Mouse (Mus musculus) left cerebral cortex, adult 2 months (tissue): ENCODE data around the gene Amz2. TPM values are rescaled to one million over a fixed set of nuclear protein-coding genes. Genes with fewer than 3 reads are reported as not detected.

Experiments
- DNase-seq, 2 experiments: peaks; one replicate each; pipeline ENCODE4 v3.0.0; 2021 to 2022; ENCODE audit warnings: low spot score in 2 of 2, mixed read lengths in 1 of 2; ENCODE audit errors: extremely low spot score in 1 of 2
- H3K27ac ChIP-seq: fragments of 200-600 bp; 2 replicates; pipeline ENCODE4 v1.8.1; 2022
- H3K4me3 ChIP-seq: fragments of 200-600 bp; 2 replicates; pipeline ENCODE4 v1.8.1; 2022
- CTCF ChIP-seq: fragments of 200-600 bp; IDR thresholded peaks from 2 replicates; pipeline ENCODE4 v1.8.1; 2022; ENCODE audit warnings: antibody characterized with exemption, mild to moderate bottlenecking, moderate library complexity
- intact Hi-C: fragments of 180-260 bp; cut with DNase I; formaldehyde crosslinking; loops from one replicate; pipeline ENCODE4 v1.15.1; 2025
- total RNA-seq, 2 experiments: library from RNA; stranded (reverse); gene quantifications; 2 replicates each; pipeline ENCODE4 v1.2.3; 2021

The Amz2 gene
- total RNA-seq, 2 experiments from 2014 or later: 49.5 TPM

DNA sequence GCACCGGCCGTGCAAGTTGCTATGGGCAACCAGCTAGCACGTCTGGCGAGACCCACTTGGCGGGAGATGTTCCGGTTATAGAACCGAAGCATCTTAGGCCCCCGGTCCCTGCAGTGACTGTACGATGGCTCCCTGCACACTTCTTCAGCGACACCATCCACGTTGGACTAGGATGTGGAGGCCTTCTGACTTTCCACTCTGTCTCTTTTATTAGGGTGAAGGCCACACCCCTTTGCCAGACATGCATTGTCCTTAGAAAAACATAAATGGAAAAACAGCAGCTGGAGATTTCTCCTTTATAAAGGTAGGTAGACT, 483 bp downstream of the Amz2 start:
- DNase-seq: no peak
- intact Hi-C loops: no loop called here
- Histone ChIP-seq H3K27ac (peak overlapping the region; percentile 89), H3K4me3 (peak overlapping the region; percentile 78)
- no peak for TF ChIP-seq CTCF

DNA sequence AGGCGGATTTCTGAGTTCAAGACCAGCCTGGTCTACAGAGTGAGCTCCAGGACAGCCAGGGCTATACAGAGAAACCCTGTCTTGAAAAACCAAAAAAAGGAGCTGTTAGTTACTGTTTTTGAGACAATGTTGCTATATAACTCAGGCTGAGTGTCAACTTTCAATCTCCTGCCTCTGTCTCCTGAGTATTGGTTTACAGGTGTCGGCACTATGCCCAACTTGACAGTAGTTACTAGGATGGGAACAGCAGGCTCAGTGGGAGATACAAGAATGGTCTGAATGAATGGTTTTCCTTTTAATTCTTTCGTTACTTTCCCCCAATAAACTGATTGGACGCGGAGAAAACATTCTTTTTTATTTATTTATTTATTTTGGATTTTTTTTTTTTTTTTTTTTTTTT, 1.6 kb downstream of the Amz2 start:
- no peak for DNase-seq
- Histone ChIP-seq H3K27ac (no peak overlapping the region), H3K4me3 (no peak overlapping the region)
- intact Hi-C loops: no loop called here
- no peak for TF ChIP-seq CTCF

- intact Hi-C loops: no loop called here
- no peak overlapping the region for H3K27ac ChIP-seq
- DNase-seq: no peak
- TF ChIP-seq CTCF: no peak
- H3K4me3 ChIP-seq: no peak overlapping the region
Measured at GRCm38 (mm10) chr11:109434233-109434798, 8.6 kb downstream of the Amz2 start.

GRCm38 (mm10) chr11:109436889-109437288, 11.1 kb downstream of the Amz2 start:
- no peak overlapping the region for H3K4me3 ChIP-seq
- intact Hi-C loops: loop anchor here (5.0 kb wide), 1 partner anchor 190 kb away; no protein-coding TSS in a partner anchor
- H3K27ac ChIP-seq: no peak overlapping the region
- no peak for DNase-seq
- no peak for TF ChIP-seq CTCF

DNA sequence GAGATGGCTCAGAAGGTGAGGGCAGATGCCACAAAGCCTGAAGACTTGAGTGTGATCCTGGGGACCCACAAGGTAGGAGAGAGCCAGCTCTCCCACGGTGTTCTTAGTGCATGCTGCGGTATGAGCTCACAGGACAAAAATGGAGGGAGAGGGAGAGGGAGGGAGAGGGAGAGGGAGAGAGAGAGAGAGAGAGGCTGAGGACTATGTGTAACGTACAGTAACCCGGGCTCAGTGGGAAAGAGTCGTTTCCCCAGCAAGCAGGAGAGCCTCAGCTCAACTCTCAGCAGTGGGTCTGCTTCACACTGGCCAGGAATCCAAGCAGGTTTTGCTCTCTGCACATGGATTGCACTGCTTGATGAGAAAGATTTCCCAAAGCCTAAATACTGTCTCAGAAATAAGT, 13.5 kb downstream of the Amz2 start:
- no peak overlapping the region for H3K4me3 ChIP-seq
- no peak overlapping the region for H3K27ac ChIP-seq
- intact Hi-C loops: loop anchor here (5.0 kb wide), 1 partner anchor 192 kb away; no protein-coding TSS in a partner anchor
- no peak for TF ChIP-seq CTCF
- DNase-seq: no peak

DNA sequence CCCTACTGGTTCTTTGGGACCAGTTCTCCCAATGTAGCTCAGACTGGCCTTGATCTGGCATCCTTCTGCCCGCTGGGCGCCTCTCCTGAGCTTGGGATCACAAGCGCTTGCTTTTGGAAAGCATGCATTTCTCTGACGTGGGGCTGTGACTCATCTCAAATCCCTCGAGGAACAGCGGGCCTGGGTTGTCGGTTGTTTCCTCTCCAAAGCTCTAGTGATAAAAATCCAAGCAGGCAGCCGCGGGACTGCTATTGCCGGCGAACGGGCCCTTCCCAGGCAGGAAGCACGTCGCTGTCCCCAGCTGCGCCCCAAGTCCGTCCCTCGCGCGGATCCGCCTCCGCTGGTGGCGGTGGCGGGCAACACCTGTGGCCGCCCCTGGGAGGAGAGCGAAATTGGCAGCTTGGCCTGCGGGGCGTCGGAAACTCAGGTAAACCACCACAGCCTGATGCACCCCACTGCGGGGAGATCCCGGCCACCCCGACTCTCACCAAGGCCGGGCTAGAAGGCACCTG, 14.1 kb downstream of the Amz2 start:
- Histone ChIP-seq H3K27ac (peak overlapping the region; percentile 3; the same call in 1 of the 2 replicates), H3K4me3 (peak overlapping the region; percentile 47)
- peak; percentile 58 to 60 for DNase-seq
- peak; percentile 16 for TF ChIP-seq CTCF
- intact Hi-C loops: loop anchor here (5.0 kb wide), 1 partner anchor 193 kb away; no protein-coding TSS in a partner anchor

- DNase-seq: no peak
- H3K27ac ChIP-seq: no peak overlapping the region
- no peak for TF ChIP-seq CTCF
- intact Hi-C loops: no loop called here
- no peak overlapping the region for H3K4me3 ChIP-seq
Measured at GRCm38 (mm10) chr11:109440641-109441040, 14.9 kb downstream of the Amz2 start.

- Histone ChIP-seq H3K4me3 (no peak overlapping the region), H3K27ac (no peak overlapping the region)
- TF ChIP-seq CTCF: peak; percentile 49
- intact Hi-C loops: no loop called here
- DNase-seq: no peak
Measured at GRCm38 (mm10) chr11:109441119-109441518, 15.4 kb downstream of the Amz2 start.

DNA sequence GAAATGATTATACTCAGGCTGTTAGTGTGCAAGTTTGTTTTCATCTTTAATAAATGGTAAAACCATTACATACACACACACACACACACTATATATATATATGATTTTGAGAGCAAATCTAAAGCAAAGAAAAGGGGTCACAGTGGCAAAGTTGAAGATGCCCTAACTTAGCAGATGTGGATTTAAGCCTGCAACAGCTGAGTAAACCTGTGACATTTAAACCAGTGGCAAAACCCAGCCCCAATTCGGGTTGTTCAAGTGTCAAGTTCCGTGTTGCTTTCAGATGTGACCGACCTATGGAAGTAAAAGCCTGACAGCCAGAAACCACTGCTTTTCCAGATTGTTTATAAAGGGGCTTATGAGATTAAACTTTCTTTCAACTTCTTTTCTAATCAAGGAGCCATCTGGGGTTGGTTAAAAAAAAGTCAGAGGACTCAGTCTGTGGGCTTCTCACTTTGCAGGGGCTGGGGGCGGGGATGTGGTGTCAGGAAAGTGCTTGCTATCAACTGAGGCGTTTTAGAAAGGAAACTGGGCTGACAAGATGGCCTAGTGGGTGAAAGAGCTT, 16.5 kb downstream of the Amz2 start:
- TF ChIP-seq CTCF: no peak
- intact Hi-C loops: no loop called here
- Histone ChIP-seq H3K4me3 (no peak overlapping the region), H3K27ac (no peak overlapping the region)
- DNase-seq: no peak

DNA sequence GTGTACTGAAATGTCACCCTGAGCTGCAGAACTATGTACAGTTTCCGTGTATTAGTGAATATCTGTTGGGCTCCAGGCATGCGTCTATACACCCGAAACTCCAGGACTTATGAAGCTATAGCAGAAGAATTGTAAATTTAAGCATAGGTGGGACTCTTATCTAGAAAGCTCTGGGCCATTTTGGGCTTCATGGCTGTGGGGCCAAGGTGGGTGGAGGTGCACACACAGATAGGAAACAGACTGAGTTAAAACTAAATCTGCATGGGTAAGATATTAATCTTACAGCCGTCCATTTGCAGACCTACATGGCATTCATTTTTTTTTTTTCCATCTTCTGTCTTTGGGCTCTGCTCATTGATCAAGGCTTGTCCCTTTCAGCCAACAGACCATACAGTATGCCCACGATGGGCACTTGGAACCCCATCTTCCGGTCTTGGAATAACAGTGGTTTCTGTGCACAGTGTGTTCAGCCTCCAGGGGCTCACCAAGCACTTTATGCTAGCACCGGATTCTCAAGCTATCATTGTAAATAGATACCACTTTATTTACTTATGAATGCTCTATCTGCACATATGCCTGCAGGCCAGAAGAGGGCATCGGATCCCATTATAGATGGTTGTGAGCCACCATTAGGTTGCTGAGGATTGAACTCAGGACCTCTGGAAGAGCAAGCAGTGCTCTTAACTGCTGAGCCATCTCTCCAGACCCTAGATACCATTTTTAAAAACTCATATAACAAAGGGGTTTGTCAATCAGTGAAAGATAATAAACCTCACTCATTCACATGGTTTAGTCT, 17.9 kb downstream of the Amz2 start:
- peak; percentile 5; the same call in 1 of the 2 replicates for TF ChIP-seq CTCF
- no peak for DNase-seq
- intact Hi-C loops: no loop called here
- Histone ChIP-seq H3K4me3 (no peak overlapping the region), H3K27ac (no peak overlapping the region)

- intact Hi-C loops: no loop called here
- DNase-seq: no peak
- Histone ChIP-seq H3K27ac (no peak overlapping the region), H3K4me3 (no peak overlapping the region)
- peak; percentile 43 for TF ChIP-seq CTCF
Measured at GRCm38 (mm10) chr11:109444600-109444999, 18.9 kb downstream of the Amz2 start.

DNA sequence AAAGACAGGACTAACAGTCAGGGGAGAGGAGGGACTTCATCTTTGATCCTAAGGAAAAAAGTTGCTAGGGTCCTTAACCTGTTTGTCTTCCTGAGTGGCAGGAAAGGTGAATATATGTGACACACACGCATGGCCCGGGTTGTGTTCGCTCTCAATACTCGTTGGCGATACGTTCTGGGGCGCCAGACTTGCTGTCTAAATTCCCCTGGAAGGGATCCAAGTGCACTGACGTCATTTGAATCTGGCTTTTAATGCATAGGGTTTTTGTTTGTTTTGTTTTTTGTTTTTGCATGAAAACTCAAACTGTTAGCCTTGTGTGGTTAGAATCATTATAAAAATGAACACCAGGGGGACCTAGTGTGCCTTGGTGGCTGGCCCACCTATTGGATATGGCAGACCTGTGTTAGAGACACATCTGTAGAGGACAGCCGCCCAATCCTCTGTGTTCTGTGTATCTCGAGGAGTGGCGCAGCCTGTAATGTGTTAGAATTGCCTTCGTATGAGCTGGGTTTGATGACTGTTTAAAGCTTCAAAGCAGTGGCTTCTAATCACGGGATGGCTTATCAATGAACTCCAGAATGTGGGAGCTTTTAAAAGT, 19.8 kb downstream of the Amz2 start:
- Histone ChIP-seq H3K27ac (no peak overlapping the region), H3K4me3 (no peak overlapping the region)
- intact Hi-C loops: loop anchor here (1.0 kb wide), 2 partner anchors 139 to 415 kb away; no protein-coding TSS in a partner anchor
- no peak for DNase-seq
- peak; percentile 83 for TF ChIP-seq CTCF
